Mouse (Mus musculus) lung, embryonic 16.5 days (tissue): ENCODE measurements around the gene Tbc1d4. TPM values are rescaled to one million over a fixed set of nuclear protein-coding genes. Genes with fewer than 3 reads are reported as not detected.
A peak's percentile ranks its signal among the peaks of the same experiment; 100 is the strongest.

ENCODE experiments used
- ATAC-seq: fragments of 200-750 bp; cut with Nextera tagmentation; 2 replicates; pipeline ENCODE4 v1.8.0; 2017; ENCODE audit warnings: low read depth, mild to moderate bottlenecking, moderate library complexity
- H3K27ac ChIP-seq: fragments of 300-500 bp; sonication (generic); 2 replicates; pipeline ENCODE4 v1.5.1; 2014; ENCODE audit warnings: mild to moderate bottlenecking, control low read depth, low read length
- H3K27me3 ChIP-seq: fragments of 300-500 bp; sonication (generic); 2 replicates; pipeline ENCODE4 v1.6.1; 2014; ENCODE audit warnings: low read depth, low read length, mixed read lengths; ENCODE audit not compliant: control insufficient read depth, insufficient read depth
- H3K36me3 ChIP-seq: fragments of 300-500 bp; sonication (generic); 2 replicates; pipeline ENCODE4 v1.6.1; 2014; ENCODE audit warnings: low read length; ENCODE audit not compliant: control insufficient read depth, insufficient read depth
- H3K4me1 ChIP-seq: fragments of 300-500 bp; sonication (generic); replicated peaks from 2 replicates; pipeline ENCODE4 v1.6.1; 2014; ENCODE audit warnings: low read length, mixed read lengths; ENCODE audit not compliant: control insufficient read depth, insufficient read depth
- H3K4me2 ChIP-seq: fragments of 300-500 bp; sonication (generic); 2 replicates; pipeline ENCODE4 v1.6.1; 2014; ENCODE audit warnings: low read depth, low read length, control low read depth
- H3K4me3 ChIP-seq: fragments of 300-500 bp; sonication (generic); 2 replicates; pipeline ENCODE4 v1.5.1; 2014; ENCODE audit warnings: mild to moderate bottlenecking, low read length, control low read depth
- H3K9ac ChIP-seq: fragments of 300-500 bp; sonication (generic); 2 replicates; pipeline ENCODE4 v1.6.1; 2014; ENCODE audit warnings: low read length, control low read depth
- H3K9me3 ChIP-seq: fragments of 300-500 bp; sonication (generic); 2 replicates; pipeline ENCODE4 v1.6.1; 2016; ENCODE audit warnings: low read length; ENCODE audit not compliant: control insufficient read depth
- WGBS: fragments of 180-500 bp; shearing (Covaris S2); extraction: QIAGEN DNeasy Blood & Tissue Kit; methylation state at CpG from one replicate; pipeline ENCODE4 v1.1.7; 2014; 5-methylcytosine and 5-hydroxymethylcytosine counted together
- polyA plus RNA-seq: library from polyadenylated mRNA; unstranded; fragments of >200 nt; fragmentation: Nextera tagmentation; extraction: Ambion mirVana; gene quantifications from 2 replicates; pipeline ENCODE4 v1.2.1, GENCODE M21; 2015

Tbc1d4 gene
- polyA plus RNA-seq, 1 experiment from 2014 or later, result 12.3 TPM

DNA sequence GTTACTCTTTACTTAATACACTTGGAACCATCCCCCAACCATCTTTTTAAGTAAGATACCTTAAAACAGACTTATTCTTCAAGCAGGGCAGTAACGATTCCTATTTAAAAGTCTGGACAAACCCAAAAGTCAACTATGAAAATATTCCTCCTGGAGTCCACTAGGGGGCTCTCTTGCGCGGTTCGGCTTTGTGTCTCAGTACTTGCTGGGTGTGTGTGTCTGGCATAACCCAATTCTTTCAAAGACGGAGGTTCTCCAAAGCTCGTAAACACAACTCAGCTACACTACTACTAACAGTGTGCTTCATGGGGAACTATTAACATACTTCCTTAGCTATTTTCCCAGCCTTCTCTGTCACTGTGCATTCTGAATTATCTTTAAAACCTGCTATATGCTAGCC, 148.2 kb downstream of the Tbc1d4 start:
- Histone ChIP-seq H3K4me2 (no peak overlapping the region), H3K9me3 (no peaks in the 10 kb centered on the region), H3K36me3 (no peaks in the 10 kb centered on the region), H3K27me3 (no peaks in the 10 kb centered on the region), H3K9ac (no peak overlapping the region), H3K4me3 (no peak overlapping the region), H3K27ac (no peak overlapping the region), H3K4me1 (no peaks in the 10 kb centered on the region)
- 22% methylated on average over 6 of the region's 6 CpGs for WGBS
- ATAC-seq, result peak; percentile 51; the same call in 1 of the 2 replicates

DNA sequence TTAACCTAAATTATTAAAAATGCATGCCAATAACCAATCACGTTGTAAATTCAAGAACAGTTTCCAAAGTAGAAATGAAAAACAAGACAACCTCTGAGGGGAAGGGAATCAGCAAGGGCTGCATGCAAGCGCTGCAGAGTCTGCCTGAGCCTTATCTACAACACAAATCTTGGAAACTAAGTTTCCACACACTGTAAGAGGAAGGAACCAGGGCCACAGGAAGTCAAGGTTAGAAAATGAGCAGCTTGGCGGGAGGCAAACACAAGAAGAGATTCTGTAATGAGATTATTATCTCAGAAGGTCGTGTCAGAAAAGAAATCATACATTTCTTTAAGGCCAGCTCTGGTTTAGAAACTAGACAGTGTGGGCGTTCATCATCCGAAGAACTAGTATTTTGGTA, 156.1 kb downstream of the Tbc1d4 start:
- H3K9ac ChIP-seq, result no peak overlapping the region
- no peak overlapping the region for H3K27ac ChIP-seq
- WGBS, result 55% methylated on average over 6 of the region's 6 CpGs
- no peaks in the 10 kb centered on the region; the same call in 1 of the 2 replicates for H3K36me3 ChIP-seq
- ATAC-seq, result no peak
- H3K4me3 ChIP-seq, result no peak overlapping the region
- H3K4me2 ChIP-seq, result no peak overlapping the region
- H3K9me3 ChIP-seq, result no peaks in the 10 kb centered on the region
- no peaks in the 10 kb centered on the region for H3K27me3 ChIP-seq
- H3K4me1 ChIP-seq, result no peaks in the 10 kb centered on the region

DNA sequence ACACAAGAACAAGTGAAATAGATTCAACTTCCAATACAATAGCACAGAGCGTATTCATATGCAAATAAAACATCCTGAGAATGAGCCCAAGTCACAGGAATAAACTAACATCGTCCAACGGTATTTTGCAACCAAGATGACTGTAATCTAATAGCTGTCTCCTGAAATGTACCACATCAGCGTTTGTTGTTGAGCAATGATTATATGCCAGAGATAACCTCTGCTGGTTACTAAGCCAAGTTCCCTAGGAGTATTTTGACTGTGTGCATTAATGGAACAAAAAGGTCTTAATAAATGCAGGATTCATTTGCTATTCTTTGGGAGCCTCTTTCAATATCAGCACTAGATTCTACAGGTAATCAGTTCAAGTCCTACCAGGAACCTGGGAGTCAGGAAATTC, 161.1 kb downstream of the Tbc1d4 start:
- no peak overlapping the region for H3K27ac ChIP-seq
- no peaks in the 10 kb centered on the region; the same call in 1 of the 2 replicates for H3K36me3 ChIP-seq
- H3K4me1 ChIP-seq, result no peaks in the 10 kb centered on the region
- no peaks in the 10 kb centered on the region for H3K27me3 ChIP-seq
- no peak overlapping the region for H3K4me3 ChIP-seq
- no peak overlapping the region for H3K9ac ChIP-seq
- 69% methylated on average over 4 of the region's 4 CpGs for WGBS
- H3K9me3 ChIP-seq, result no peaks in the 10 kb centered on the region
- ATAC-seq, result no peak
- no peak overlapping the region for H3K4me2 ChIP-seq

DNA sequence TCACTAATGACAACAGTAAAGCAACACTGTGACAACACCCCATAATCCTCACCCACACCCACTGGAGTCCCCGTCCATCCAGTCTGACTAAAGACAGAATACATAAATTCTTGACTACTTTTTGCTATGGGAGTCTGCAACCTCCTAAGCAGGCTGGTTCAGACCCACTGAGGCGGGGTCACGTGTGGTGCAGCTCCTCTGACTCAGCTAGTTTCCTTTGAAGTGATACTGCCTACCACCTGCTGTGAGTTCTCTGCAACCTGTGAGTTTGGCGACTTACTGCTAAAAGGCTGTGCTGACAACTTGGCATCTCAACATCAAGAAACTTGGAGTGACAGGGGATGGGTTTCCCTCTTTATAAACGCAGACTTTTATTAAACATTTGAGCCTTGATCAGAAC, 163.8 kb downstream of the Tbc1d4 start:
- no peak overlapping the region for H3K4me2 ChIP-seq
- no peak overlapping the region for H3K4me3 ChIP-seq
- no peak overlapping the region for H3K27ac ChIP-seq
- no peaks in the 10 kb centered on the region; the same call in 1 of the 2 replicates for H3K36me3 ChIP-seq
- H3K9me3 ChIP-seq, result no peaks in the 10 kb centered on the region
- H3K4me1 ChIP-seq, result no peaks in the 10 kb centered on the region
- ATAC-seq, result no peak
- 49% methylated on average over 5 of the region's 5 CpGs for WGBS
- no peaks in the 10 kb centered on the region for H3K27me3 ChIP-seq
- no peak overlapping the region for H3K9ac ChIP-seq

DNA sequence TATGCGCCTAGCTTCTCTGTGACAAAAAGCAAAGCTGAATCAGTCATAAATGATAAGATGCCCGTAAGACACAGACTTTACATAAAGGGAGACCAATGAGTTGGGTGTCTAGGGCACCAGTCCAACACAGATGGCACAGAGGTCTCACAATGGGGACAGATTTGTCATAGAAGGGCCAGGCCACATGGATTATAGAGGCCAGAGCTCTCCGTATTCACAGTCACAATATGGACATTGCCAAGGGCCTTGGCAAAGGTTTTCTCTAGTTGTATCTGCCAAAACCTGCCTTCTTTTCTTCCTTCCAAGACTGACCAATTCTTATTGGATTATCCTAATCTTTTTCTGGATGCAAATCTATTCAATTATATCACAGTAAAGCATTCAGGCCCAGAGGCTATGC, 171.1 kb downstream of the Tbc1d4 start:
- no peak overlapping the region for H3K9ac ChIP-seq
- ATAC-seq, result no peak
- H3K27ac ChIP-seq, result no peak overlapping the region
- H3K4me3 ChIP-seq, result no peak overlapping the region
- WGBS, result 82% methylated on average over 3 of the region's 3 CpGs
- no peak overlapping the region for H3K4me2 ChIP-seq
- no peaks in the 10 kb centered on the region for H3K27me3 ChIP-seq
- no peaks in the 10 kb centered on the region for H3K4me1 ChIP-seq
- H3K36me3 ChIP-seq, result no peaks in the 10 kb centered on the region
- no peaks in the 10 kb centered on the region for H3K9me3 ChIP-seq

DNA sequence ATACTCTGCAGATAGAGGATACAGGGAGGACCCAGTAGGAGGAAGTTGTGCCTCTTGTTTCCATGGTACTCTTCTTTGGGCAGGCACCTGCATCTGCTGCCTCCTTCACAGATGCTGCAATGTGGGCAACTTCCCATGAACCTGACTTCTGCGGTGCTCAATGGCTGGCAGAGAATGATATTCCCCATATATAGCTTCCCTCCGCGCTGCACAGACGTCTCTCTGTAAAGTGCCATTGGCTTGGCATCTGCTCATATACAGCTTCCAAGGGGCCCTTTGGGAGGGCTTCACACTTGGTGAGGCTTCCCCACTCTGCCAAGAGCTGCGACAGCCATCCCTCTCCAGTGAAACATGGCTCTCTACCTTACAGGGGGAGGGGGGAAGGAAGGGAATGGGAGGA, 178.5 kb downstream of the Tbc1d4 start:
- no peak for ATAC-seq
- WGBS, result 79% methylated on average over 5 of the region's 5 CpGs
- Histone ChIP-seq H3K27ac (no peak overlapping the region), H3K4me1 (no peaks in the 10 kb centered on the region), H3K27me3 (no peaks in the 10 kb centered on the region), H3K4me2 (no peak overlapping the region), H3K36me3 (no peaks in the 10 kb centered on the region), H3K9me3 (no peaks in the 10 kb centered on the region), H3K4me3 (no peak overlapping the region), H3K9ac (no peak overlapping the region)

DNA sequence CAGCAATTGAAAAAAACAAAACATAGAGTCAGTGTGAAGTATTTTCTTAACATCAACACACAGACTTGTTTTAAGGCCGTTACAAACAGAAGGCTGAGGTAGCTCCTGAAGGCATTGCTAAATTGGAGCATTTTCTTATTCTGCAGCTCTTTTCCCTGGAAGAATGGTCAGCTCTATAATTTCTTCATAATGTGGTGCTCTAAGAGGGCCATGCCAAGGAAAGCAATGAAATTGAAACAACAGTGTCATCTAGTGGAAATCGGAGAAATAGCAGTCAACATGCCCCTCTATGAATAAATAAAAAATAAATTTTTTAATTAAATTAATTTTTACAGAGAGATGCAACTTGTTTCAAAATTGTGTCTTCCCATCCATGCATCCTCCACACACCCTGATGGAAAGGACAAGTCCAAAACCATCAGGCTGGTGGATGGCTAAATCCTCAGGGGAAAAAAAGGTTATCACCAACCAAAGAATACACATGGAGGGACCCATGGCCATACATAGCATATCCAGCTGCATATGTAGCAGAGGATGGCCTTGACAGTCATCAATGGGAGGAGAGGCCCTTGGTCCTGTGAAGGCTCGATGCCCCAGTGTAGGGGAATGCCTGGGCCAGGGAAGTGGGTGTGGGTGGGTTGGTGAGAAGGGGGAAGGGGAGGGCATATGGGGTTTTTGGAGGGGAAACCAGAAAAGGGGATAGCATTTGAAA, 180.0 kb downstream of the Tbc1d4 start:
- H3K4me2 ChIP-seq, result no peak overlapping the region
- WGBS, result 34% methylated on average over 3 of the region's 3 CpGs
- no peaks in the 10 kb centered on the region for H3K27me3 ChIP-seq
- no peaks in the 10 kb centered on the region for H3K4me1 ChIP-seq
- no peak overlapping the region for H3K9ac ChIP-seq
- H3K9me3 ChIP-seq, result no peaks in the 10 kb centered on the region
- no peaks in the 10 kb centered on the region for H3K36me3 ChIP-seq
- H3K27ac ChIP-seq, result no peak overlapping the region
- ATAC-seq, result no peak
- H3K4me3 ChIP-seq, result no peak overlapping the region

DNA sequence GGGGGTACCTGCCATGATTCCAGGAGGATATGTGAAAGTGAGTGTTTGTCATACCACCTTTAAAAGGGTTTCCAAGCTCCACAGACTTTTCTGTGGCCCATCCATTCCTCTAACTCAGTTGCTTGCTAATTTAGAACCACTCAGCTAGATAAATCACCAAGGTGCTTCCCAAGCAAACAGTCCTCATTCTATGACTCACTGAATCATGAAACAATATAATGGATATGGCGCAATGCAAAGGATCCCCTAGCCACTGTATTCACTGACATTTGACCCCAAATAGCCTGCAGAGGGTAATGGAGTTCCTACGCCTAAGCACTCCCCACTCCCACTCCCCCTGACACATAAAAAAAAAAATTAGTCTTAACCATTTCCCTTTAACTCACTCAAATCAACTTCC, 191.3 kb downstream of the Tbc1d4 start:
- Histone ChIP-seq H3K36me3 (no peaks in the 10 kb centered on the region), H3K9ac (no peak overlapping the region), H3K4me2 (no peak overlapping the region), H3K27ac (no peak overlapping the region), H3K27me3 (no peaks in the 10 kb centered on the region), H3K9me3 (no peaks in the 10 kb centered on the region), H3K4me3 (no peak overlapping the region), H3K4me1 (no peaks in the 10 kb centered on the region)
- ATAC-seq, result no peak
- WGBS, result 87% methylated on average over 2 of the region's 2 CpGs
